Mouse (Mus musculus) E14TG2a.4 (cell line): ENCODE results near the gene Vmn2r90.
"Not testable (repeated sequence)": the region's sequence is repeated elsewhere in the genome, so short reads cannot be mapped to it uniquely, and the experiment has no call there.

Experiments
- H3K27me3 ChIP-seq: 2 replicates; pipeline ENCODE4 v1.6.1; 2014; ENCODE audit warnings: low read length, control low read depth; ENCODE audit not compliant: insufficient read depth
- H3K36me3 ChIP-seq: 2 replicates; pipeline ENCODE4 v1.6.1; 2014; ENCODE audit warnings: low read length, control low read depth; ENCODE audit not compliant: insufficient read depth
- H3K4me1 ChIP-seq: replicated peaks from 2 replicates; pipeline ENCODE4 v1.6.1; 2014; ENCODE audit warnings: low read depth, low read length, control low read depth
- H3K4me3 ChIP-seq: replicated peaks from 2 replicates; pipeline ENCODE4 v1.5.1; 2014; ENCODE audit warnings: mild to moderate bottlenecking, low read length
- H3K9me3 ChIP-seq: 2 replicates; pipeline ENCODE4 v1.6.1; 2014; ENCODE audit warnings: low read length, control low read depth
- CTCF ChIP-seq: conservative IDR thresholded peaks from 2 replicates; pipeline ENCODE4 v1.5.1; 2014; ENCODE audit warnings: low read length
- NANOG ChIP-seq: IDR thresholded peaks from 2 replicates; pipeline ENCODE4 v1.6.1; 2014; ENCODE audit warnings: borderline replicate concordance, low read length, mixed read lengths
- POU5F1 ChIP-seq: IDR thresholded peaks from 2 replicates; pipeline ENCODE4 v1.6.1; 2014; ENCODE audit warnings: low read length, borderline replicate concordance

Gene Vmn2r90

DNA sequence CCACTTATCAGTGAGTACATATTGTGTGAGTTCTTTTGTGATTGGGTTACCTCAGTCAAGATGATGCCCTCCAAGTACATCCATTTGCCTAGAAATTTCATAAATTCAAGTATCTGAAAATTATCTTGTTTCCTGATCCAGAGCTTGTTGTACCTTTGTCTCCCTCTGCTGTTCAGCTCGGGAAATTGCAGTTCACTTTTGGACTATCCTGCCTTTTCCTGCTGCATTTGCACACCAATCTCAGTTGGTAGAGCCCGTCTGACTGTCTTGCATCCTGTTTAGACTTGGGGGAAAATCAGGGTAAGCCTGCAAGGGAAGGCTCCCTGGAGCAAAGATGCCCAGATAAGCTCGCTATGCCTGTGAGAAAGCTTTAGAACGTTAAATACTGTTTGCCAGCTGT lies 45.8 kb downstream of the Vmn2r90 start:
- 0 out of 2 replicates have a peak overlapping the region, but pooled peaks have one; percentile 11 for H3K4me3 ChIP-seq
- H3K4me1 ChIP-seq = peaks cover 17% of the 10 kb centered on the region
- TF ChIP-seq CTCF = peak; percentile 71
- not testable (repeated sequence) for H3K27me3 ChIP-seq, H3K36me3 ChIP-seq, H3K9me3 ChIP-seq

DNA sequence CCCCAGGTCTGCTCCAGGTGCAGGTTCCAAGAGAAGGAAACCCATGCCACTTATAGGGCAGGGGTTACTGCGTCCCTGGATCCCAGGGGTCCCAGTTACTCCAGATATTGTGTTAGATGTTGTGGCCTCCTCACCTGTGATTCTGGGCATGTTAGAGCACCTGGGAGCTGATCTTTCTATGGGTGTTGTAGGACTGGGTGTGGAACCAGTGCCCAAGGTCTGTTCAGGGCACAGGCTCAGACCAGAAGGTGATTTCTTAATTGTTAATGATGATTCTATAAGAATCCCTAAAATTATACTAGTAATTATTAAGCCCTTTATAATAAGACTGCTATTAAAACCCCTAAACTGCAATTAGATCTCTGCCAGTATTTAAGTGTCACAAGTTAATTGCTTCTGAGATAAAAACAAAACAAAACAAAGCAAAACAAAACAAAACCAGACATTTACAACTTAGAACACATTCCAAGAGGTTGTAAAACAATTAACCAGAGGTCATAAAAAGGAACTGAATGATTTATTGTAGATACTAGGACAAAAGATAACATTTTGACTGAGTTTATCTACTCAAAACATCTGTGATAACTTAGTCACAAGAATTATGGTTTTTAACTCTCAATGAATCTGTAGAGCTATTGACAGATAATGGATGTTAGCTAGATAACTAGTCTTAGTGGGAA lies 59.2 kb downstream of the Vmn2r90 start:
- no peaks in the 10 kb centered on the region for H3K4me1 ChIP-seq
- peaks cover 3% of the 10 kb centered on the region; the same call in 1 of the 2 replicates for H3K27me3 ChIP-seq
- H3K36me3 ChIP-seq = no peaks in the 10 kb centered on the region
- no peak overlapping the region for H3K4me3 ChIP-seq
- no peaks in the 10 kb centered on the region for H3K9me3 ChIP-seq
- TF ChIP-seq CTCF (no peak), NANOG (no peak), POU5F1 (no peak)

DNA sequence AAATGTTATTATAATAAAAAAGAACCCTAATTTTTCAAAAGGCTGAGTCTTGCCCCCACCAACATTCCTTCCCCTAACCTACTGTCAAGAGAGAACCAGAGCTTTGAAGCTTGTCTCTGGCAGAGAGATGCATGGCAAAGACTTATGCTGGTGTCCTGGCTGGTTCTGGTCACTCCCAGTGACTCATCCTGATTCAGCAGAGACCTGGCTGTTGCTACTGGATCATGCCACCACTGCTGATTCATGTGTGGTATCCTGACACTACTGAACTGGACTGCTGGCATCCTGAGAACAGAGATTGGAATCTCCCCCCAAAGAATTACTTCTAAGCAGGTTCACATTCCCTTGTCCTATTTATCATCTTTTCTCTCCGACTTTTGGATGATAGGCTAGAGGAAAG lies 60.7 kb downstream of the Vmn2r90 start:
- H3K4me1 ChIP-seq = no peaks in the 10 kb centered on the region
- no peaks in the 10 kb centered on the region for H3K36me3 ChIP-seq
- H3K27me3 ChIP-seq = peaks cover 3% of the 10 kb centered on the region; the same call in 1 of the 2 replicates
- no peak overlapping the region for H3K4me3 ChIP-seq
- TF ChIP-seq CTCF = no peak
- no peak for TF ChIP-seq NANOG
- TF ChIP-seq POU5F1 = no peak
- H3K9me3 ChIP-seq = no peaks in the 10 kb centered on the region

DNA sequence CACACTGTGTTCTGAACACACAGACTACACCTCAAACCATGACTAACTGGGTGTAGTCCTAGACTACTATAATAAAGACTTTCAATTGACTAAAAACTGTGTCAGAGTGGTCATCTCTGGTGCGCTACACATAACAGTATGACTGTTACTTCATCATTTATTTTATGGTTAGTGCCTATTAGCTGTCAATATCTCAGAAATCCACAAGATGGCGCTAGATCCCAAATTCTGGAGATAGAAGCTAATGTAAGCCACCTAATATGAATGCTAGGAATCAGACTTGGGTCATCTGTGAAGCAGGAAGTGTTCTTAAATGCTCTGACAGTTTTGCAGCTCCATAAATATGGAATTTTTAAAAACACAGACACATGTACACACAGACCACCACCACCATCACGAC lies 62.9 kb downstream of the Vmn2r90 start:
- no peaks in the 10 kb centered on the region for H3K36me3 ChIP-seq
- TF ChIP-seq CTCF (peak; percentile 75), POU5F1 (no peak)
- H3K27me3 ChIP-seq = peaks cover 3% of the 10 kb centered on the region; the same call in 1 of the 2 replicates
- no peaks in the 10 kb centered on the region for H3K9me3 ChIP-seq
- no peak overlapping the region for H3K4me3 ChIP-seq
- H3K4me1 ChIP-seq = no peaks in the 10 kb centered on the region
